Mouse (Mus musculus): ENCODE data around the gene Adrb1.
"Not testable (repeated sequence)": the region's sequence is repeated elsewhere in the genome, so short reads cannot be mapped to it uniquely, and the experiment has no call there.

Adrb1 gene

DNA sequence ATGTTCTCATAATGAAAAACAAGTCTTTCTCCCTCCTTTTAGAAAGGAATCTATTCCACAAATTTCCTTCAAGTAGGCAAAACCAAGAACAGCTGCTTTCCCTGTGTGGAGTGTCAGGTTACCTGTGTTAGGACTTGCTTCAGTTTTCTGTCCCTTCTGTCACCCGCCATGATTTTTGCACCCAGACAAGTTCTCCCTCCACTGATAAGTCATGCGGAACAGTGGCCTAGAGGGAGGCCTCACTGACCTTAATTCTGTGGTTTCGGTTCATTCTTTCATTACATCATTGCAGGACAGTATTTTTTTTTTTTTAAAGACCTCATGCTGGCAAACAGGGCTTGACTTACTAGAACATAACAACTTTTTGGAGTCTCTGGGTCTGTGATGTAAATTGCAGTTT lies 27.3 kb downstream of the Adrb1 start:
- no peak for DNase-seq (ENCODE audit: low read depth)

DNA sequence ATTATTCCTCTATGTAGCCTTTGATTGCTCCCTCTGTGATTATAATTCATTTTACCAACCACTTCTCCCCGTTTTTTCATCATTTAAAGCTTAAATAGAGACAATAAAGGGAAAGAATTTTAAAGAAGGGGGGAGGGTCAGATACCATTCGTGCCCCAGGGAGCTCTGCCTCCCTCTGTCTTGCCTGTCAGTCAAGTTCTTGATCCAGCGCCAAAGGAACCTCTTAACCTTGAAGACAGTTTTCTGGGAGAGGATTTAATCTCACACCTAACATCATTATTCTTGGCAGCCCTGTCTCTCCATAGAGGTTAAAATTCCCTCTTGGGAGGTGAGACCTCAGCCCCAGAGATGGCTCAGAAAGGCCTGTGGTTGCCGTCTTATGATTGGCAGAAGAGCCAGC lies 28.7 kb downstream of the Adrb1 start:
- peak; percentile 55 for DNase-seq (ENCODE audit: low read depth)

DNA sequence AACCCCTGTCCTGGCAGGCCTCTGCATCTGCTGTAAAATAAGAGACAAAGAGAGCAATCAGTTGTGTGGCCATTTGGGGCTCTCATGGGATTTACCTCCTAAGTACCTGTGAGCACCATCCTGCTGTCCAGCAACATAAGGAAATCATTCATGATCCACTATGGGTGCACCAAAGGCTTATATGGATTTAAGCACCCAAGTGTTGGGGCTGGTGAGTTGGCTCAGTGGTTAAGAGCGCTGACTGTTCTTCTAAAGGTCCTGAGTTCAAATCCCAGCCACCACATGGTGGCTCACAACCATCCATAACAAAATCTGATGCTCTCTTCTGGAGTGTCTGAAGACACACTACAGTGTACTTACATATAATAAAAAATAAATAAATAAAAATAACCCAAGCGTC lies 32.5 kb downstream of the Adrb1 start:
- DNase-seq (ENCODE audit: low read depth), result not testable (repeated sequence)

DNA sequence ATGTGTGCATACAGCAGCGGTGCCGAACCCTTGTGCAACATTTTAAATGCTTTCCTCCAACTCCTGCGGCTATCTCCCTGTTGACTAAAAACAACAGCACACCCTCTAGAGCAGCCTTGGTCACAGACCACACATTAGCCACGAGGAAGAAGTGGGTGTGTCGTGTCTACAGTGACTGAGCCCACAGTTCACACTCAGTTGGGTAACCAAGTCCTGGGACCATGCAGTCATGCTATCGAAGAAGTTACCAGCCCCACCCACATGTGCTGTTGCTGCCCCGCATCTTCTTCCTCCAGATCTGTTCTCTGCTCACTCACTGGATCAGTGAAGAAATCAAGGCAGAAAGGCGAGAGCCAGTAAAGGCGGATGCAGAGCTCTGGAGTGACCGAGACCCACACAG lies 34.4 kb downstream of the Adrb1 start:
- DNase-seq (ENCODE audit: low read depth), result no peak

DNA sequence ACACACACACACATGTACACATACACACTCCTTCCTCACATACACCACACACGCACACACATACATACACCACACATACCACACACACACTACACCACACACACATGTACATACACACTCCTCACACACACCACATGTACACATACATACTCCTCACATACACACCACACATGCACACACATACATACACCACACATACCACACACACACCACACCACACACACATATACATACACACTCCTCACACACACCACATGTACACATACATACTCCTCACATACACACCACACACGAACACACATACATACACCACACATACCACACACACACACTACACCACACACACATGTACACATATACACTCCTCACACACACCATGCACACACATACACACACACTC lies 36.3 kb downstream of the Adrb1 start:
- no peak for DNase-seq (ENCODE audit: low read depth)

DNA sequence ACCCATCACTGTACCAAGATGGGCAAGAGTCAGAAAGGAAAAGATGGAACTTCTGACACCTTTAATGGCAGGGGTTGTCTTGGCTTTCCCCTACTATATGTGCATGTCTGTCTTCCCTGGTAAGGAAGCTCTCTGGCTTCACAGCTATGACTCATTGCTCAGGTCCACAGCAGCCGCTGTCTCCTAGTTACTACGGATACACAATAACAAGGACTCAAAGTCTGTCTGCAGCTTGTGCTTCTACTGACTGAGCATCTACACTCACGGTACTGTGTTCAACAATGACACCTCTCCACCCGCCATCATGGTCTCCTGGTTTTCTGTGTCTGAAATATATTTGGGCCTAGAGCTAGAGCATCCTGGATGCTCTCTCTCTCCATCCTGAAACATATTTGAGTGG lies 37.7 kb downstream of the Adrb1 start:
- DNase-seq (ENCODE audit: low read depth), result peak; percentile 61

DNA sequence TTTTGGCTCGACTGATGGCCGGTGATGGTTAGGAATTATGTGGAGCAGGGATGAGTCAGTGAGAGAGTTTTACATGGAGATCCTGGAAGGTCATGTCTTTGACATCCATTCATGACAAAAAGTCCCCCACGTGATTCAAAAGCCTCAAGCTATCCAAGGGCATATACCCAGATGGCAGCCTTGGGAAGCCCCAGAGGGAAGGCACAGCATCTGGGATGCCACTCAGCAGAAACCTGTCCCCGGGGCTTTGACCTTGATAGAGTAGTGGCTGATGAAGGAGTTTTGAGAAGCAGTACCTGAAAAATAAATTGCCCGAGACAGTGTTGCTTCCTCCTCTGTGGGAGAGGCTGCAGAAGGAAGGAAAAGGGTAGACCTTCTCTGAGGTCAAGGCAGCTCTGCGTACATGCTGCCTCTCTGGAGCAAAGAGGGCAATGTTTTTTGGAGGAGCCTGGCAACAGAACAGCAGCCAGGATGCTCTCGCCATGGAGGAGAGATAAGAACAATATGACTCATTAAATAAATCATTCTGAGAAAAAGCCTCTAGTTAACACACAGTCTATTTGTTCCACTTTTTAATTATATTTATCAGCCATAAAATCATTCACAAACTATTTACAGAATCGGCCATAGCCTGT lies 38.4 kb downstream of the Adrb1 start:
- no peak for DNase-seq (ENCODE audit: low read depth)

DNA sequence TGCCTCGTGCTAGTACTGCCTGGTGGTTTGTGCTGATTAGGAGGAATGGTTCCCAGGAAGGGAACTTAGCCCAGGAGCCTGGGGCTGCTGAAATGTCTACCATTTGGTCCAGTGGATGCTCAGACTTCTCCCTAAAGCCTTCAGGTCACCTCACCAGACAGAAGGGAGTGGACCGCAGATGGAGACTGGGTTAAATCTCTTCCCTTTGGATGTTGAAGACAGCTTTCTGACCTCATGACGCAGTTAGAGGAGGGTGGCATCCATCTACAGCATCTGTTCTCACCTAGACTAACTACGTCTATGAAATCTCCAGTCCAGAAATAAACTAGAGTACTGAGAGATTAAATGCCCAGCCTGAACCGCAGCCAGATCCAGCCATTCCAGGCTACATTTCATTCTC lies 39.1 kb downstream of the Adrb1 start:
- DNase-seq (ENCODE audit: low read depth), result no peak

DNA sequence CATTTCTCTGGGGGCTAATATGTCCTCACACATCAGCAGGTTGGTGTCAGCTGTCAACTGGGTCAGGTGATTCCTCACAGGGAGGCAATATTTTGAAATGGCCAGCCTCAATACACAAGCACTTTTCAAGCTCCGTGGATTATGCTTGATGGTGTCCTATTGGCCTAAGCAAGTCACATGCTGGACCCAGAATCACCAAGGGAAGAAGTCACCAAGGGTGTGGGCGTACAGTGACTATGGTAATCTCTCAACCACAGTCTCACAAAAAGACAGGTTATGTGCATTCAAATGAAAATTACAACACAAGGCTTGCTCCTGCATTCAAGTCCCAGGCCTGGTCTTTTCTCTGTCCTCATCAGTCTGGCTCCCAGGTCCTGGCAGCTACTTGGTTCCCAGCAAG lies 39.7 kb downstream of the Adrb1 start:
- DNase-seq (ENCODE audit: low read depth), result peak; percentile 27

DNA sequence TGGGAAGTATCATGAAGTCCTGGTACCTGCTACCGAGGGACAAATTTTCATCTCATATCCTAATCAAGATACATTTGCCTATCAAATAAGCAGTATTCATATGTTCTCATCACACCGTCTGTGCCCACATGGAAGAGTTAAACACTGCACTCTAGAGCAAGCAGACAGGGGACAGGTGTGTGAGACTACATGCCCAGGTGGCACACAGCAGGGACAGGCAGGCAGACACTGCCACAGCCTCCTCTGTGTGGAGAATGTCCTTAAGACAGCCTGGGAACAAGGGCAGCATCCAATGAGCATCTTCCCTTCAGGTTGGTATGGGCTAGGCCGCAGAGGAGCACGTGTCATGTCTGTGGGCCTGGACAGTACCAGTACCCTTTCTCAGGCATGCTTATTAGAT lies 40.7 kb downstream of the Adrb1 start:
- no peak for DNase-seq (ENCODE audit: low read depth)

DNA sequence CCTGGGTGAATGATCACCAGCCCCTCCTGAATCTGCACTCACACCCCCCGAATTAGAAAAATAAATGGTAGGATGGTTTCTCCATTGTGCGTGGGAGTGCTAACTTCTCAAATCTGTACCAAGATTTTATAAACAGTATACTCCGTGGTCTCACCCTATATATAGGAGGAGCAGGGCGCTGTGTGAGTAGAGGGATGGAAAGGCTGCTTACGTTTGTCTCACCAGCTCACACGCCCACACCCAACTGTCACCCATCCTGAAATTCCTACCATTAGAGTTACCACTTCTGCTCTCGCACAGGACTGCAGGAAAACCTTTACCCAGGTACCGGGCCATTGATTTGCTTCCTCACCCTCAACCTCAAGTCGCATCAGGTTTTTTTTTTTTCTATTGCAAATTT lies 47.0 kb downstream of the Adrb1 start:
- DNase-seq (ENCODE audit: low read depth), result no peak

DNA sequence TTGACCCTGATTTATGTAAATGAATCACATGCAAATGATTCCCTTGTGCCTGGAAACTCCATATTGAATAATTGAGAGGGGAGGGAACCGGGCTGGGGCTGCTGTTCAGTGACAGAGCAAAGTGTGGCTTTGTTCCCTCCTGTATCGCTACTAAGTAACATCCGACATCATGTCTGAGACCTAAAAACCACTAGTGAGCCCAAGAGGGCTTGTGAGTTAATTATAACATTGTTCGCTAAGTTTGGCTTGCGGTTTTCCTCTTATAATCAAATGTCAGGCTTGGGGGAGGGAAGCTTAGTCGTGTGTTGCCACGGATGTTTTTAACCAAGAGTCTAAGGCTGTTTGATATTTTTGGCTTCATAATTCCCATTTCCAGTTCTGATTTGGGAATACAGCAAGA lies 50.2 kb downstream of the Adrb1 start:
- DNase-seq (ENCODE audit: low read depth), result no peak

DNA sequence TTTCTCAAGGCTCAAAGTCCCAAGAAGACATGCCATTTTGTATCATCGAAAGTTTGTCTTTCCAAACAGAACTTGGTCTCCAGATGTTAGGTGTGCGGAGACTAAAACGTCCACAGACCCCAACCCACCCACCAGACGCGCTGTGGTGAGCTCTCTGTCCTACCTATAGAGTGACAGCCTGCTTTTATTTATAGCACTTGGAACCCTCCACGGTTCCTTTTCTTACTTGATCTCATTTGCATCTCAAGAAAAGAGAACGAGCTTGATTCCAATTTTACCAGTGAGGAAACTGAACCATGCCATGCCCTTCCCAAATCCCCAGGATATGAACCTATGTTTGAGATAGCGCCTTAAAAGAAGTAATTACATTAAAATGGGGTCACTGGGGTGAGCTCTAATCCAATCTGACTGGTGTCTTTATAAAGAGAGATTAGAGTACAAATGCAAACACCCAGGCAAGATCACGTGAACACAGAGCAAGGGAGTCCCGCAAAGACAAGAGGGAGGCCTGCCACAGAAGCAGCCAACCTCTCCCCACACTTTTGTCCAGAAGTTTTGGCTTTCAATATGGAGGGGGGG lies 51.5 kb downstream of the Adrb1 start:
- DNase-seq (ENCODE audit: low read depth), result no peak

DNA sequence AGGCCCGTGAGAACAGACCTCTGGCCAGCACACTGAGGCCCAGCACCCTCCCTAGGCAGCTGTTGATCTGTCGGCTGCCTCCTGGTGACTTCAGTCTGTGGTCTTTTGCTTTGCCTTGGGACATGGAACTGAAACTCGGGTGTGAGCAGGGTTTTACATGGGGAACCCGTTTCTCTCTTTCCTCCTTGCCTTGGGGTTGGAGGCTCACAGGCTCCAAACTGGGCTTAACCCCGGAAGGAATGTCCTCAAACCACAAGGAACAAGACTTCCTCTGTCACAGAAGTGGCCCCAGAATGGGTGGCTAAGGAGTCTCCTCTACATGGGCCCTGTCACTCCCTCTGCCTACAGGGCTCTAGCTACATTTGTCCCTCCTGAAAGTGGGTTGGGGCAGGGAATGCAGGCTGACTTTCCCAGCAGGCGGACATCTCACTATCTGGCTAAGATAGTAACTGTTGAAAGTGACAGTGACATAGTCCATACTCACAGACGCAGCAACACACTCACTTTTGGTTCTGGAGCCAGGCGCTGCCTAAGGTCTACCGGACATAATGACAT lies 52.5 kb downstream of the Adrb1 start:
- no peak for DNase-seq (ENCODE audit: low read depth)

DNA sequence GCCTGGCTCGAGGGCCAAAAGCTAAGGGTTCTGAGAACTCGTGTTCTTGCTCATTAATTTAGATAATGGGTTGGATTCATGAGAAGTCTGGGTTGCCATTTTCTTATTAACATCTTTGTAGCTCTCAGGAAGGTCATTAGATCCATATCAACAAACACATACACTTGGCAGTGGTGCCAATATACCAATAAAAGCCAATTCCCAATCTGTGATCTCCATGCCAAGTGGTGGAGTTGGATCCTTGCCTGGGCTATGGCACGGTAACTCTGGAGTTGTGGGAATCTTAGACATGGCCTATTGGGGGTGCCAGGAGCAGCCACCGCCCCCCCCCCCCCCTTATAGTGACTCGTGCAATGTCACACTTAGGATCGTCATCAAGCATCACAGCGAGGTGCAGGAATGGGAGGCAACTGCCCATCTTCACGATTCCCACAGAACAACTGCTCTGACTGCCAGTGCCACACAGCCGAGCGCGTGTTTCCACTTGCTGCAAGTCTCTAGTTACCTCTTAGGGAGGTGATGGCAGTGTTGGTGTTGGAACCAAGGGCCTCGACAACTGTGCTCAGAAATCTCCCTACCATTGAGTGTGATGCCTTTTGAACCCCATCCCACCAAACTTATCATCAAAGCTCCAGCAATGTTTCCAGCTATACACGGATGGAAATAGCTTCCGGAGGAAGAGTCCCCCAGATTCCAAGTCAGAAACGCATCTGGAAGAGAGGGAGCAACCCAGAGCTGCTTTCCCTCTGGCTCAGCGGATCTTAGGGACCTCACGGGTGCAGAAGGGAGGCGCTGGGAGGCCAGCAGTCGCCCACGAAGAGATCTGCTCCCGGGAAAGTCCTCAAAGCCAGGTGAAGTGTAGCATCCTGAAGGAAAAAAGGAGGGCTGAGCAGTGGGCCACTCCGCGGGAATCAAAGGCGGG lies 53.2 kb downstream of the Adrb1 start:
- no peak for DNase-seq (ENCODE audit: low read depth)

DNA sequence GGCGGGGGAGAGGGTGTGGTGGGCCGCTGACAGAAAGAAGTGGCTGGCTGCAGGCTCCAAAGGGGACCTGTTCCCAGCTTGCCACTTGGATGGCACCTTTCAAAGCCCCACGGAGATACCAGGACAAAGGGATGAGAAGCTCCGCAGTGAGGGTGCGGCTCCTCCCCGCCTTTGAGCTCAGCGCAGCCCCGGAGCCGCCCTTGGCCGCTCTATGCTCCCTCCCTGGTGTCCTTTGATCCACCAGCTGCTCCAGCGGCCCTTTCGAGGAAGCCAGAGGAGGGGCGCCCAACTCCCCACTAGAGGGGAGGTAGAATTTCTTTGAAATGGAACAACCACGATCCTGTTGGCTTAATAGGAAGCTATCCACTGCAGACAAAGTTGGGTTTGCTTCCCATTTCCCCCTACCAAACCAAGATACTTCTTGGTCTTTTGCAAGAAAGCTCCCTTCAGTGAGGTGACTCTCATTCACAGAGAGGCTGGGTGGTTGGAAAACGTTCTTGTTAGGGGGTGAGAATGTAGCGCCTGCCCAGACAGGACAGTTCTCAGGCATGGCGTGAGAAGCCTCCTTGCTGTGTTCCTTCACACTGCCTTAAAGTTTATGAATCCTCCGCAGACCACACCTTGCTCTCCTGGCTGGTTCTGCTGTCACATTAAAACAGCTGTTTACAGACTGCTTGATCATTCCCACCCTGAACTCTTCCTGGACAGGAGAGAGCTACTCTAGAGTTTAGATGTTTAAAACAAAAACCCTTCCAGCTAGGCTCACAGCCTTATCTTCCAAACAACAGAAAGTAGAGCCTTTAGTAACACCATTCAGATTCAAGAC lies 54.1 kb downstream of the Adrb1 start:
- no peak for DNase-seq (ENCODE audit: low read depth)

DNA sequence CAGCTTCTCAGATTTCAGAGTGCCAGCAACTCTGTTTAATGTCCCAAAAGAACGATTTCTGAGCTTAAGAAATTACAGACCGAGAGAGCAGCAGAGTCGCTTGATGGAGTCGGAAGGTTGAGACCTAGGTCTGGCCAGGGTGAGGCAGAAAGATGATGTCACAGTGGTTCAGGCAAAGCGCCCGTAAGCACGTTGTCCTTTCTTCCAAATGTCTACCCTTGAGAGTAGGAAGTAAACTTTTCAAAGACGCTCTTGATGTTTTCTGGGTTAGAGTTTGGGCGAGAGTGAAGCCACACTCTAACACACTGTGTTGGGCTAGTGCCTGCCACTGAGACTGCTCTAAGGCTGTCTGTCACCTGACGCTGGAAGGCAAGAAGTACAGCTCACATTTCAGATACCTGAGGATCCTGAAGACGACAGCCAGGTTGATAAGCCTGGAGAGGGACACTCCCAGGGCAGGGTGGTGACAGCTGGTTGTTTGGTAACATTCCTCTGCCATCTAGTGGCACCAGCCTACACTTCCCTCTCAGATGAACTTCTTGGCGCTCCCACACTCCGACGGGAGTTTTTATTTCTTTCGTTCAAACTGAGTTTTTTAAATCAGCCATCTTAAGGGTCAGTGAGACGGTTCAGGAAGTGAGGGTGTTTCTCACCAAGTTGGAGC lies 54.9 kb downstream of the Adrb1 start:
- DNase-seq (ENCODE audit: low read depth), result peak; percentile 64

DNA sequence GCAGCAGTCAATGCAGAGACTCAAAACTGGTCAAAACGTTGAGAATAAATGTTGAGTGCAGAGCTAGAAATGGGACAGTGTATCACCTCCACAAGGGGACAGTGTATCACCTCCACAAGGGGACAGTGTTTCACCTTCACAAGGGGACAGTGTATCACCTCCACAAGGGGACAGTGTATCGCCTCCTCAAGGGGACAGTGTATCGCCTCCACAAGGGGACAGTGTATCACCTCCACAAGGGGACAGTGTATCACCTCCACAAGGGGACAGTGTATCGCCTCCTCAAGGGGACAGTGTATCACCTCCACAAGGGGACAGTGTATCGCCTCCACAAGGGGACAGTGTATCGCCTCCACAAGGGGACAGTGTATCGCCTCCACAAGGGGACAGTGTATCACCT lies 56.5 kb downstream of the Adrb1 start:
- DNase-seq (ENCODE audit: low read depth), result not testable (repeated sequence)

Measured in NIH3T3 (cell line).